Mouse (Mus musculus) CD4-positive, CD25-positive, alpha-beta regulatory T cell, adult 2 months (primary cell): Measurements from ENCODE around the gene Cldn34b4.

Experiments used
- DNase-seq: peaks from one replicate; pipeline ENCODE4 v3.0.0-alpha.2; 2012; ENCODE audit warnings: low read depth, low spot score

Gene Cldn34b4

DNA sequence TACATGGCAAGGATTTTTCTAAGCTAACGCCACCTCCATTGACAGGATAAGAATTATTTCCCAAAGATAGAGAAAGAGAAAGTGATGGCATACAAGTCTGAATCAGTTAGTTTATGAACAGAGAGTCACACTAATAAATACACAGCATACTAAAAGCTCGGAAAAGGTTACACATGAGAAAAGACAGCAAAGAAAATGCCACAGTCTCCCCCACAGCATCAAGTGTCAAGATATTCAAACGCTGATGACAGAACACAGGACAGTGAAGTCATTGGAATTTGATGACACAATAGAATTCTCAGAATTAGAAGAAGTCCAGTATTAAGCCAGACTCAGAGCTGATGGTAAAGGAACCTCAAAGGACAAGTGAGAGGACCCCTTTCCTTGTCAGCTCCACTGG, at the start of gene Cldn34b4:
Gene Cldn34b4 (plus strand): TSS at position 301 of the 400 bp plus-strand sequence.
- no peak for DNase-seq
